Mouse (Mus musculus) large intestine, adult 2 months (tissue): ENCODE measurements around the gene Smim6. TPM values are rescaled to one million over a fixed set of nuclear protein-coding genes. Genes with fewer than 3 reads are reported as not detected.

Source experiments
- DNase-seq: peaks from one replicate; pipeline ENCODE4 v3.0.0-alpha.2; 2012; ENCODE audit warnings: low read depth, low spot score
- WGBS: fragments of 180-500 bp; shearing (Covaris S2); methylation state at CpG from one replicate; pipeline ENCODE4 v1.1.7; 2018; 5-methylcytosine and 5-hydroxymethylcytosine counted together
- polyA plus RNA-seq: library from polyadenylated mRNA; depleted of rRNA; stranded (reverse); fragments of >200 nt; gene quantifications from 2 replicates; pipeline ENCODE4 v1.2.3, GENCODE M21; 2012

Smim6 gene
- polyA plus RNA-seq, 1 experiment = 45.5 TPM

GRCm38 (mm10) chr11:115929818-115930217 is 18.0 kb downstream of the Smim6 start:
- WGBS = 68% methylated on average over 3 of the region's 3 CpGs
- DNase-seq = no peak

GRCm38 (mm10) chr11:115931235-115931634 is 19.4 kb downstream of the Smim6 start:
- WGBS = 62% methylated on average over 3 of the region's 3 CpGs
- DNase-seq = no peak

GRCm38 (mm10) chr11:115933108-115933746 is 21.4 kb downstream of the Smim6 start, which contains the start of the genes Sap30bp and Recql5:
Sap30bp (plus strand) TSS chr11:115933282.
Recql5 (minus strand) TSS chr11:115933477.
- under 1% methylated on average over 28 of the region's 28 CpGs for WGBS
- DNase-seq = peak; percentile 97

- WGBS = under 1% methylated on average over 16 of the region's 16 CpGs
- no peak for DNase-seq
Observed at GRCm38 (mm10) chr11:115933747-115934110, 21.9 kb downstream of the Smim6 start.

GRCm38 (mm10) chr11:115939690-115940329 is 28.0 kb downstream of the Smim6 start:
- 28% methylated on average over 6 of the region's 6 CpGs for WGBS
- DNase-seq = no peak

GRCm38 (mm10) chr11:115941980-115942379 is 30.2 kb downstream of the Smim6 start:
- WGBS = 72% methylated on average over 7 of the region's 7 CpGs

GRCm38 (mm10) chr11:115945247-115945646 is 33.4 kb downstream of the Smim6 start:
- no peak for DNase-seq
- 79% methylated on average over 8 of the region's 8 CpGs for WGBS

More at GRCm38 (mm10) chr11:115941980-115942379, 30.2 kb downstream of the Smim6 start:
- DNase-seq = no peak

- 75% methylated on average over 9 of the region's 9 CpGs for WGBS
- no peak for DNase-seq
Observed at GRCm38 (mm10) chr11:115946221-115946828, 34.5 kb downstream of the Smim6 start.

GRCm38 (mm10) chr11:115948316-115948715 is 36.5 kb downstream of the Smim6 start:
- no peak for DNase-seq
- 92% methylated on average over 9 of the region's 9 CpGs for WGBS

GRCm38 (mm10) chr11:115950719-115951118 is 38.9 kb downstream of the Smim6 start:
- WGBS = 79% methylated on average over 2 of the region's 2 CpGs
- DNase-seq = no peak

GRCm38 (mm10) chr11:115954712-115955111 is 42.9 kb downstream of the Smim6 start:
- 36% methylated on average over 5 of the region's 5 CpGs for WGBS
- no peak for DNase-seq

- WGBS = 26% methylated on average over 10 of the region's 10 CpGs
Observed at GRCm38 (mm10) chr11:115955195-115955858, 43.5 kb downstream of the Smim6 start.

GRCm38 (mm10) chr11:115956453-115956852 is 44.6 kb downstream of the Smim6 start:
- 26% methylated on average over 4 of the region's 4 CpGs for WGBS
- DNase-seq = no peak

More at GRCm38 (mm10) chr11:115955195-115955858, 43.5 kb downstream of the Smim6 start:
- DNase-seq = no peak

- no peak for DNase-seq
- WGBS = 50% methylated on average over 7 of the region's 7 CpGs
Observed at GRCm38 (mm10) chr11:115957971-115958370, 46.2 kb downstream of the Smim6 start.

- no peak for DNase-seq
- 95% methylated on average over 9 of the region's 9 CpGs for WGBS
Observed at GRCm38 (mm10) chr11:115959018-115959417, 47.2 kb downstream of the Smim6 start.

- 85% methylated on average over 9 of the region's 9 CpGs for WGBS
- DNase-seq = no peak
Observed at GRCm38 (mm10) chr11:115962651-115963412, 51.0 kb downstream of the Smim6 start.
